Mouse (Mus musculus): ENCODE results near the gene Akap7.

DNA sequence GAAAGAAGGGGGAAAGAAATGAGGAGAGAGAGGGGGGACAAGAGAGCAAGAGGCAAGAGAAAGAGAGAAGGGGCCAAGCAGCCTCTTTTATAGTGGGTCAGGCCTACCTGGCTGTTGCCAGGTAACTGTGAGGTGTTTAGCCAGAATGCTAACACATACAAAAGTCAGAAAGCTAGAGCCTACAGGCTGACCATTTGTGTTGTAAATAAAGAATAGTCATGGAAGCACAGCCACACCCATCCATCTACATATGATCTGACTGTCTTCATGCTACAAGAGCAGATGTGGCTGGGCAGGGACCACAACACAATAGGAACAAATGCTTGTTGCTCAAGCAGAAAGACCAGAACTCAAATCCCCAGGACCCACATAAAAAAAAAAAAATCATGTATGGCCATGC, 11.9 kb upstream of the Akap7 start:
- TF ChIP-seq CTCF (conservative IDR thresholded peaks at IDR 0.05; ENCODE audit: low read length) (no peak), POU5F1 (IDR thresholded peaks at IDR 0.05; ENCODE audit: borderline replicate concordance, low read length) (no peak), NANOG (IDR thresholded peaks at IDR 0.05; ENCODE audit: borderline replicate concordance, low read length) (no peak)
